Mouse (Mus musculus): Measurements from ENCODE around the gene Tbx3. TPM values are rescaled to one million over a fixed set of nuclear protein-coding genes. Genes with fewer than 3 reads are reported as not detected.

Tbx3 gene
- total RNA-seq, 1 experiment: 47.9 TPM

DNA sequence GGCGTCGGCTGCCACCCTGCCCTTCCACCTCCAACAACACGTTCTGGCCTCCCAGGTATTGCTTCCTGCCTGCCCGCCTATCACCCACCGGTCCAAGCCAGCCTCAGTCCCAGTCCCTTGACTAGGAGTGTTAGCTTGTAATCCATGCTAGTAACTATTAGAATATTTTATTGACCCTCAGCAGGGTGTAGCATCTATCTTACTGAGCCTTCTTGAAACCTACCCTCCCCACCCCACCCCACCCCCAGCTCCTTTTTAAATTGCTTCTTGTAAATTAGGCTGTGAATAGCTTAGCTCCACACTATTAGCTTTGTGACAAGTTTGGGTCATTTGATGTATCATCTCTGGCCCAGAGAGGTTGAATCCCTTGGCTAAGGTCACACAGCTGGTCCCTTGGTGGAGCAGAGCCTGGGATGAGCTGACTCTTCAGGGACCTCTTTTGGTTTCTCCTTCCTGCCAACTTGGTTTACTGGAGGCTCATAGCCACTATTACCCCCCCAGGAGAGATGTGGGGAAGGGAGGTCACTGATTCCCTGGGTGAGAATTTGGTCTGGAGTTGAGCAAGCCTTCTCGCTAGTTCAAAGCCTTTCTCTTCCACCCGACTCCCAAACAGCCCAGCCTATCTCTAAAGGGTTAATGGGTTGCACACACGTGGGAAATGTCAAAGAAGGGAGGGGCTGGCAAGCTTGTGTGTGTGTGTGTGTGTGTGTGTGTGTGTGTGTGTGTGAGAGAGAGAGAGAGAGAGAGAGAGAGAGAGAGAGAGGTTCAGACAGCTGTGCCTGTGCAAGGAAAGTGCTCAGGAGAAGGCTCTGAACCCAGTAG is 10.8 kb downstream of the Tbx3 start:
- H3K4me3 ChIP-seq (ENCODE audit: insufficient read depth in 1 of 2, low read depth in 1 of 2, low read length in 2 of 2, poor library complexity in 1 of 2, severe bottlenecking in 1 of 2): peak overlapping the region; percentile 59 to 75
- DNase-seq (ENCODE audit: low read depth, low spot score): no peak
- H3K9ac ChIP-seq (ENCODE audit: insufficient read depth, low read depth, low read length, poor library complexity, severe bottlenecking): peak overlapping the region; percentile 79
- no peaks in the 10 kb centered on the region for H3K9me3 ChIP-seq (ENCODE audit: control insufficient read depth, insufficient read depth, low read depth, low read length)
- H3K36me3 ChIP-seq (ENCODE audit: control insufficient read depth, insufficient read depth, low read length, poor library complexity, severe bottlenecking): peaks cover 38% of the 10 kb centered on the region
- TF ChIP-seq ZNF384 (IDR thresholded peaks at IDR 0.05; ENCODE audit: low read depth, low read length) (no peak), ZC3H11A (IDR thresholded peaks at IDR 0.05; ENCODE audit: borderline replicate concordance, low read depth, low read length) (no peak), HCFC1 (IDR thresholded peaks at IDR 0.05; ENCODE audit: borderline replicate concordance, insufficient read depth, low read length) (no peak), CHD2 (IDR thresholded peaks at IDR 0.05; ENCODE audit: low read depth, low read length) (no peak), MAFK (IDR thresholded peaks at IDR 0.05; ENCODE audit: insufficient read depth, low read depth, low read length) (no peak)
- peak overlapping the region; percentile 90 for H3K27ac ChIP-seq (ENCODE audit: insufficient read depth, low read depth, low read length, poor library complexity, severe bottlenecking)
- in situ Hi-C loops (cut with MboI; ENCODE audit: low sequenced_read_pairs in 2 of 2, unreplicated experiment in 2 of 2): loop anchor here in 1 of 2 experiments (25.0 kb wide), 2 partner anchors 394 to 894 kb away; no protein-coding TSS in a partner anchor
- H3K4me1 ChIP-seq (ENCODE audit: control insufficient read depth in 2 of 2, insufficient read depth in 2 of 2, low read length in 2 of 2, poor library complexity in 1 of 2): peaks cover 3 to 10% of the 10 kb centered on the region in 2 experiments; a peak in 3 of 4 replicates

DNA sequence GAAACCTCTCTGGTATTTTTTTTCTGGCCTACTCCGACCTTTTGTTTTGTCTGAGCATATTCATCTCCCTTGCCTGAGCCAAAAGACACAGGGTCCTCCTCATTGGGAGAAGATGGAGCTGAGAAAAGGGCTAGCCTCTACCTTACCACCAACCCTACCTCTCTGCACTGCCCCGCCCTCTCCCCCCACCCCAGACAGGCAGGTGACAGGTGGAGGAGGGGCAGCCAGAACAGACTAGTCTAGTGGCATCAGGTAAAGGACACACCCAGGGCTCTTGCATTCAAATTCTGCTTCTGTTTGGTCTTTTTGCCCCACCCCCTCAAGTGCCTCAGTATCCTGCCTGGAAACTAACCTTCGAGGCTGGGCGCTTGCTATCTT is 11.4 kb downstream of the Tbx3 start:
- peaks cover 35% of the 10 kb centered on the region for H3K36me3 ChIP-seq (ENCODE audit: control insufficient read depth, insufficient read depth, low read length, poor library complexity, severe bottlenecking)
- DNase-seq (ENCODE audit: low read depth, low spot score): no peak
- 0 out of 2 replicates have a peak, but pooled peaks have one; percentile 29 for TF ChIP-seq ZNF384 (IDR thresholded peaks at IDR 0.05; ENCODE audit: low read depth, low read length)
- TF ChIP-seq CHD2 (IDR thresholded peaks at IDR 0.05; ENCODE audit: low read depth, low read length): no peak
- in situ Hi-C loops (cut with MboI; ENCODE audit: low sequenced_read_pairs in 2 of 2, unreplicated experiment in 2 of 2): loop anchor here in 1 of 2 experiments (25.0 kb wide), 2 partner anchors 395 to 895 kb away; no protein-coding TSS in a partner anchor
- peak overlapping the region; percentile 90; the same call in 1 of the 2 replicates for H3K27ac ChIP-seq (ENCODE audit: insufficient read depth, low read depth, low read length, poor library complexity, severe bottlenecking)
- H3K9ac ChIP-seq (ENCODE audit: insufficient read depth, low read depth, low read length, poor library complexity, severe bottlenecking): peak overlapping the region; percentile 72; the same call in 1 of the 2 replicates
- peak overlapping the region; percentile 59 to 75; a peak in 3 of 4 replicates for H3K4me3 ChIP-seq (ENCODE audit: insufficient read depth in 1 of 2, low read depth in 1 of 2, low read length in 2 of 2, poor library complexity in 1 of 2, severe bottlenecking in 1 of 2)
- peaks cover 3 to 9% of the 10 kb centered on the region in 2 experiments; a peak in 3 of 4 replicates for H3K4me1 ChIP-seq (ENCODE audit: control insufficient read depth in 2 of 2, insufficient read depth in 2 of 2, low read length in 2 of 2, poor library complexity in 1 of 2)
- H3K9me3 ChIP-seq (ENCODE audit: control insufficient read depth, insufficient read depth, low read depth, low read length): no peaks in the 10 kb centered on the region

DNA sequence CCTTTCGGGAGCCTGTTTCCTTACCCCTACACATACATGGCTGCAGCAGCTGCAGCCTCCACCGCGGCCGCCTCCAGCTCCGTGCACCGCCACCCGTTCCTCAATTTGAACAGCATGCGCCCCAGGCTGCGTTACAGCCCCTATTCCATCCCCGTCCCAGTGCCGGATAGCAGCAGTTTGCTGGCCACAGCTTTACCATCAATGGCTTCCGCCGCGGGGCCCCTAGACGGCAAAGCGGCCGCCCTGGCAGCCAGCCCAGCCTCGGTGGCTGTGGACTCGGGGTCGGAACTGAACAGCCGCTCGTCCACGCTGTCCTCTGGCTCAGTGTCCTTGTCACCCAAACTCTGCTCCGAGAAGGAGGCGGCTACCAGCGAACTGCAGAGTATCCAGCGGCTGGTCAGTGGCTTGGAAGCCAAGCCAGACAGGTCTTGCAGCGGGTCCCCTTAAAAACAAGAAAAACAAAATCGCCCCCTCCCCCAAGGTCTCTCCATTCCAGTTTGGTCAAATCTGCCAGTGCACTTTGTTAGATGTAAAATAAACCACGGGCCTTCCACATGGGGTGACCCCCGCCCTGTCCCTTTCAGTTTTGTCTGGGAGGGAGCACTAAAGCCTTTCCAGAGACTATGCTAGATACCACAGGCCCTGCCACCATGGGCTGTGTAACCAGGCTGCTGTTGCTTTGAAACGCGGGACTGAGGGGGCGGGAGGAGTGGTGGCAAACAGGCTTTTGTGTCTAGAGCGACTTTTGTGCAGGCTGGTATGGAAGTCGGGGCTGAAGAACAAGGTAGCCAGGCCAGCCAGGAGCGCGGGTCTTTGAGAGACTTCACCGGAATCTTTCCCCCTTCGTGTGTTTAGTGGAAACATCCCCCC is 12.4 kb downstream of the Tbx3 start:
- Histone ChIP-seq H3K9ac (ENCODE audit: insufficient read depth, low read depth, low read length, poor library complexity, severe bottlenecking) (peak overlapping the region; percentile 49), H3K36me3 (ENCODE audit: control insufficient read depth, insufficient read depth, low read length, poor library complexity, severe bottlenecking) (peaks cover 31% of the 10 kb centered on the region)
- no peak for DNase-seq (ENCODE audit: low read depth, low spot score)

DNA sequence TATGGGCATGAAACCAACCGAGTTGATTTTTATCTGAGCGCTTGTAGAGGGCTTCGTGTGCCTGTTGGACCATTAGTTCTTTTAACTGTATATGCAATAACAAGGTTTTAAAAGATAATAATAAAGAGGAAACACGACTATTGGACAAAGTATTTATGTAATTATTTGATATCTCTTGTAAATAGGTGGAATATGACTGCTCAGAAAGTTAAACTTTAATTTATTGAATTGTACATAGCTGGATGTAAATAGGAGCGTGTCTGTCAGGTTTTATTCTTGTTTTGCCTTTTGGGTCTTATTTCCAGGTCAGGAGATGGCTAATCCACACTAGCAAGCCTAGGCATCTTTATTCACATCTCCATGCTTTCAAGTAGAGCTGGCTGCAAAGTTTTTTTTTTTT is 13.4 kb downstream of the Tbx3 start:
- Histone ChIP-seq H3K27ac (ENCODE audit: insufficient read depth, low read depth, low read length, poor library complexity, severe bottlenecking) (no peak overlapping the region), H3K9me3 (ENCODE audit: control insufficient read depth, insufficient read depth, low read depth, low read length) (no peaks in the 10 kb centered on the region), H3K36me3 (ENCODE audit: control insufficient read depth, insufficient read depth, low read length, poor library complexity, severe bottlenecking) (peaks cover 24% of the 10 kb centered on the region), H3K4me3 (ENCODE audit: insufficient read depth in 1 of 2, low read depth in 1 of 2, low read length in 2 of 2, poor library complexity in 1 of 2, severe bottlenecking in 1 of 2) (no peak overlapping the region), H3K9ac (ENCODE audit: insufficient read depth, low read depth, low read length, poor library complexity, severe bottlenecking) (no peak overlapping the region), H3K4me1 (ENCODE audit: control insufficient read depth in 2 of 2, insufficient read depth in 2 of 2, low read length in 2 of 2, poor library complexity in 1 of 2) (peaks cover 3 to 13% of the 10 kb centered on the region in 2 experiments; a peak in 3 of 4 replicates)
- TF ChIP-seq MAFK (IDR thresholded peaks at IDR 0.05; ENCODE audit: insufficient read depth, low read depth, low read length): no peak
- TF ChIP-seq ZNF384 (IDR thresholded peaks at IDR 0.05; ENCODE audit: low read depth, low read length): no peak
- no peak for TF ChIP-seq ZC3H11A (IDR thresholded peaks at IDR 0.05; ENCODE audit: borderline replicate concordance, low read depth, low read length)
- no peak for TF ChIP-seq HCFC1 (IDR thresholded peaks at IDR 0.05; ENCODE audit: borderline replicate concordance, insufficient read depth, low read length)
- TF ChIP-seq CHD2 (IDR thresholded peaks at IDR 0.05; ENCODE audit: low read depth, low read length): no peak
- in situ Hi-C loops (cut with MboI; ENCODE audit: low sequenced_read_pairs in 2 of 2, unreplicated experiment in 2 of 2): loop anchor here in 1 of 2 experiments (25.0 kb wide), 2 partner anchors 397 to 897 kb away; no protein-coding TSS in a partner anchor
- no peak for DNase-seq (ENCODE audit: low read depth, low spot score)

More for the DNA sequence above, 12.4 kb downstream of the Tbx3 start:
- in situ Hi-C loops (cut with MboI; ENCODE audit: low sequenced_read_pairs in 2 of 2, unreplicated experiment in 2 of 2): loop anchor here in 1 of 2 experiments (25.0 kb wide), 2 partner anchors 396 to 896 kb away; no protein-coding TSS in a partner anchor
- no peak for TF ChIP-seq ZNF384 (IDR thresholded peaks at IDR 0.05; ENCODE audit: low read depth, low read length)
- H3K9me3 ChIP-seq (ENCODE audit: control insufficient read depth, insufficient read depth, low read depth, low read length): no peaks in the 10 kb centered on the region
- peak overlapping the region; percentile 44 for H3K27ac ChIP-seq (ENCODE audit: insufficient read depth, low read depth, low read length, poor library complexity, severe bottlenecking)
- H3K4me3 ChIP-seq (ENCODE audit: insufficient read depth in 1 of 2, low read depth in 1 of 2, low read length in 2 of 2, poor library complexity in 1 of 2, severe bottlenecking in 1 of 2): peak overlapping the region; percentile 26 to 75; a peak in 3 of 4 replicates
- peaks cover 3 to 13% of the 10 kb centered on the region in 2 experiments; a peak in 3 of 4 replicates for H3K4me1 ChIP-seq (ENCODE audit: control insufficient read depth in 2 of 2, insufficient read depth in 2 of 2, low read length in 2 of 2, poor library complexity in 1 of 2)
